In the genomic region with DNA sequence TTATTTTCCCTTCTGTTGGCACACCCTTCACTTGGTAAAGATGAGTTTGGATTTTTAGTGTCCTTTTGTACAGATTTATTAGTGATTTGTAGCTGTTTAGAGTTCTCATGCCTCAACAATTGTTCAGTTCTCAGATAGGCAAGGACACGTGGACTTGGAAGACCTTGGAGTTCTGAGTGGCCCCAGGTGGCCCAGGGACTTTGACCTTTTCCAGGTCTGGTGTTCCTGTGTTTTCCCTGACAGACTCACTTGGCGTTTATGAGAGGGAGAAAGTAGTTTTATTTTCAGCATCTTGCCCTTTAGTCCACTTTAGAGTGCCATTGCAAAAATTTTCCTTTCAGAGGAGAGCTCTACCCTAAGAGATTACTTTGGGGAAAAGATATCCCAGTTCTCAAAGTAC, we compare ENCODE assay signal across 12 mouse cellular contexts.
"Had no signal": no experiment of that assay in that cellular context is flagged by ENCODE, and none has a peak within 500 bp of the region (broad histone marks: within the 10 kb centered on the region; RNA-seq: fewer than 3 reads in every experiment).

No protein-coding gene starts in this region.

- H3K36me3 ChIP-seq: limb, embryonic 15.5 days; midbrain, embryonic 13.5 days; stomach, embryonic 15.5 days had no signal

- H3K4me2 ChIP-seq: limb, embryonic 15.5 days; midbrain, embryonic 13.5 days; stomach, embryonic 15.5 days had no signal

- DNase-seq: lung, adult 18-20 months; lung, postnatal 36 days; right cerebral cortex, postnatal 14 days; thymus, adult 2 months; thymus, postnatal 25 days had no signal

- H3K9me3 ChIP-seq: limb, embryonic 15.5 days; midbrain, embryonic 13.5 days; stomach, embryonic 15.5 days had no signal

- H3K27me3 ChIP-seq: limb, embryonic 15.5 days; midbrain, embryonic 13.5 days; stomach, embryonic 15.5 days had no signal

- H3K4me3 ChIP-seq: left cerebral cortex, adult 2 months; limb, embryonic 15.5 days; midbrain, embryonic 13.5 days; stomach, embryonic 15.5 days had no signal

- H3K9ac ChIP-seq: limb, embryonic 15.5 days; liver, embryonic 14.5 days; midbrain, embryonic 13.5 days; stomach, embryonic 15.5 days had no signal

- H3K27ac ChIP-seq: left cerebral cortex, adult 2 months; limb, embryonic 15.5 days; liver, embryonic 14.5 days; midbrain, embryonic 13.5 days; stomach, embryonic 15.5 days had no signal

- H3K4me1 ChIP-seq: limb, embryonic 15.5 days; midbrain, embryonic 13.5 days; stomach, embryonic 15.5 days had no signal

- ATAC-seq: hindbrain, embryonic 16.5 days; inflammation-experienced regulatory T-cells, adult 6 months; midbrain, embryonic 13.5 days had no signal
